Mouse (Mus musculus) forebrain, postnatal 0 days (tissue): ENCODE measurements at regions not wholly inside any gene's neighbourhood (a gene's known extent, or its start where the extent isn't known, plus 50 kb on each side); places are given as distances from the start of the nearest gene placed in this dataset.

Experiments used
- ATAC-seq: fragments of 200-750 bp; cut with Nextera tagmentation; 2 replicates; pipeline ENCODE4 v1.8.0; 2017; ENCODE audit warnings: mild to moderate bottlenecking, moderate library complexity
- DNase-seq: peaks from one replicate; pipeline ENCODE4 v3.0.0-alpha.2; 2015
- H3K27ac ChIP-seq: fragments of 300-500 bp; sonication (generic); 2 replicates; pipeline ENCODE4 v1.5.1; 2014; ENCODE audit warnings: low read depth, mild to moderate bottlenecking, antibody characterized with exemption, low read length, moderate library complexity, mixed read lengths
- H3K27me3 ChIP-seq: fragments of 300-500 bp; sonication (generic); 2 replicates; pipeline ENCODE4 v1.6.1; 2014; ENCODE audit warnings: mild to moderate bottlenecking, low read length, mixed read lengths; ENCODE audit not compliant: insufficient read depth
- H3K36me3 ChIP-seq: fragments of 300-500 bp; sonication (generic); 2 replicates; pipeline ENCODE4 v1.6.1; 2014; ENCODE audit warnings: mild to moderate bottlenecking, moderate library complexity; ENCODE audit not compliant: insufficient read depth
- H3K4me1 ChIP-seq: fragments of 300-500 bp; sonication (generic); 2 replicates; pipeline ENCODE4 v1.6.1; 2014; ENCODE audit warnings: antibody characterized with exemption; ENCODE audit not compliant: insufficient read depth
- H3K4me2 ChIP-seq: fragments of 300-500 bp; sonication (generic); 2 replicates; pipeline ENCODE4 v1.6.1; 2014; ENCODE audit warnings: low read depth, mild to moderate bottlenecking, moderate library complexity
- H3K4me3 ChIP-seq: fragments of 300-500 bp; sonication (generic); 2 replicates; pipeline ENCODE4 v1.5.1; 2014; ENCODE audit warnings: low read depth, low read length, mixed read lengths
- H3K9ac ChIP-seq: fragments of 300-500 bp; sonication (generic); 2 replicates; pipeline ENCODE4 v1.6.1; 2014; ENCODE audit warnings: mild to moderate bottlenecking
- H3K9me3 ChIP-seq: fragments of 300-500 bp; sonication (generic); 2 replicates; pipeline ENCODE4 v1.6.1; 2016; ENCODE audit warnings: low read length
- CTCF ChIP-seq: sonication (generic); IDR thresholded peaks from 2 replicates; pipeline ENCODE4 v1.5.1; 2016; ENCODE audit warnings: antibody characterized with exemption, control low read depth, low read depth
- WGBS: fragments of 180-500 bp; shearing (Covaris S2); extraction: QIAGEN DNeasy Blood & Tissue Kit; methylation state at CpG from one replicate; pipeline ENCODE4 v1.1.7; 2014; 5-methylcytosine and 5-hydroxymethylcytosine counted together

GRCm38 (mm10) chr11:71440392-71440791 lies 209.9 kb upstream of the Nlrp1b start:
- WGBS = 31% methylated on average over 10 of the region's 10 CpGs
- Histone ChIP-seq H3K4me2 (peak overlapping the region; percentile 41), H3K36me3 (no peaks in the 10 kb centered on the region), H3K9me3 (no peaks in the 10 kb centered on the region), H3K27ac (peak overlapping the region; percentile 78), H3K4me1 (peaks cover 15% of the 10 kb centered on the region), H3K4me3 (peak overlapping the region; percentile 0; the same call in 1 of the 2 replicates), H3K9ac (0 out of 2 replicates have a peak overlapping the region, but pooled peaks have one; percentile 6), H3K27me3 (no peaks in the 10 kb centered on the region)
- ATAC-seq (peak; percentile 10; the same call in 1 of the 2 replicates), DNase-seq (peak; percentile 55)
- no peak for TF ChIP-seq CTCF

DNA sequence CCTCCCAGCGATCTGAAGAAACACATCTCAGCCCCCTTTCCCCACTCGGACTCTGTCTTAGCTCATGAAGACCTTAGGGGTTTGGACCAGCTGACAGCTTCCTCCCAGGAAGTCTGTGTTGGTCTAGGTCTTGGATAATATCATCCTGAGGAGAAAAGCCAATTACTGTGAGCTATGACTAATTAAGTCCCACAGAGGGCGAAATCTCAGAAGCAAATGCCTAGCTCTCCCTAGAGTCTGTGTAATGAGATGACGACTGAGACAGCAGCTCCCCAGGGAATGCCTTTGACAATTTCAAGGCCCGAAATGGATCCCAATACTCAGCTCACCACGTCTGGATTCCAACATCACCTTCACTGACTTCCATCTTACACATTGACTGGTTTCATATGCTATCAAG lies 213.5 kb upstream of the Nlrp1b start:
- H3K4me3 ChIP-seq = no peak overlapping the region
- no peaks in the 10 kb centered on the region for H3K27me3 ChIP-seq
- ATAC-seq (no peak), DNase-seq (peak; percentile 41)
- H3K27ac ChIP-seq = no peak overlapping the region
- no peaks in the 10 kb centered on the region for H3K9me3 ChIP-seq
- WGBS = 24% methylated on average over 6 of the region's 6 CpGs
- no peak overlapping the region for H3K4me2 ChIP-seq
- peaks cover 13% of the 10 kb centered on the region for H3K4me1 ChIP-seq
- TF ChIP-seq CTCF = peak; percentile 18; the same call in 1 of the 2 replicates
- no peak overlapping the region for H3K9ac ChIP-seq
- H3K36me3 ChIP-seq = no peaks in the 10 kb centered on the region

DNA sequence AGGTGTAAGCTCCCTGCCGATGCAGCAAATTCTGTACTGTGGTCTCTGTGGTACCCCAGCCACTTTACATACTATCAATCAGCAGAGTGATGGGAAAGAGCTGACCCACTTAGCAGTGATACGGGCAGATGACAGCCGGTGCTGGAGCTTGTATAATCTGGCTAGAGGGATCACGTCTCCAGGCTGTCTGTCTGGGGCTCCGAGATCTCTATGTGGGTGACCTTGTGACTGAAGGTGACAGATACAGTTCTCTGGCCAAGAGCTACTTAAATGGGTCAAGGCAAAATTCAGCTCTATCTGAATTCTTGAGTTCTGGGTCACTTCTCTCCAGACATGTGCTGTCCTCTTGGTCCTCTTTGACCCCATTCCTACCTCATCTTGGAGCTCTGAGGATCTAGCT lies 216.1 kb upstream of the Nlrp1b start:
- Histone ChIP-seq H3K27me3 (no peaks in the 10 kb centered on the region), H3K9me3 (no peaks in the 10 kb centered on the region), H3K4me2 (no peak overlapping the region), H3K4me1 (peaks cover 3% of the 10 kb centered on the region; the same call in 1 of the 2 replicates), H3K9ac (no peak overlapping the region), H3K4me3 (no peak overlapping the region), H3K36me3 (no peaks in the 10 kb centered on the region), H3K27ac (no peak overlapping the region)
- ATAC-seq (no peak), DNase-seq (no peak)
- 71% methylated on average over 5 of the region's 5 CpGs for WGBS
- no peak for TF ChIP-seq CTCF

DNA sequence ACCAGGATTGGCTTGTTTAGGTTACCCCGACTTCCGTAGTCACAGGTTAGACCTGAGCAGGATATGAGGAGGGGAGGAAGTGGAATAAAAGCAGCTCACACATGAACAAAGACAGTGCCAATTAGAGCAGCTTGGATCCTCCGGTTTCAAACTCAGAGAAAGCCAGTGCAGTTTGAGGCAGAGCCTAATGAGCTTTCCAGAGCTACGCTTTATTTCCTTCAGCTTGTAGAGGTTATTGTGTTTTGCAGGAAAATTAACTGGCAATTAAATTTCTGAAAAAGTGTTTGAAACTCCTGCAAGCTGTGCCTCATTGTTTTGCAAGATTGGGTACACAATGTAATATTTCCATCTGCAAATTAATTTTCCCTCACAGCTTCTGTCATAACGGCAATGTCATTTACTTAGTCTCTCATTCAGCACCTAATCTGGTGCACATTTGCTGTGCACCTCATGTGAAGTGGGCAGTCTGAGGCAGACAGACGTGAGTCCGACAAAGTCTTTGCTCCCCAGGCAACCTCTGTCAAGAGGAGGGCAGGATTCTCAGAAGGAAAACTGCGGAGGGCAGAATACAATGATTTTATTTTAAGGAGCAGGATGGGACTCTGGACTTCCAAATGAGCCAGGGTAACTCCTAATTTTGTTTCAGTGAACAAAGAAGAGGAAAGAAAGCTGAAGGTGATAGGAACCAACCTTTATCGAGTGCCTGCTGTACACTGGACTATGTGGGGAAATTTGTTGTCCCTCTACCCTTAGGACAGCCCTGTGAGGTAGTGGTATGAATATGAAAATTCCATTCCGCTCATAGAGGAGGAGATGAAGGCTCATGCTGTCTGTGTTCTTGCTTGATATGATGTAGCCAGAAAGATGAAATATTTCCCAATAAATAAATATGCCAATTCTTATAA lies 217.6 kb upstream of the Nlrp1b start:
- Histone ChIP-seq H3K27me3 (no peaks in the 10 kb centered on the region), H3K27ac (peak overlapping the region; percentile 60), H3K4me3 (no peak overlapping the region), H3K9ac (no peak overlapping the region), H3K4me1 (peaks cover 3% of the 10 kb centered on the region; the same call in 1 of the 2 replicates), H3K36me3 (no peaks in the 10 kb centered on the region), H3K4me2 (no peak overlapping the region), H3K9me3 (no peaks in the 10 kb centered on the region)
- ATAC-seq (peak; percentile 74), DNase-seq (peak; percentile 52)
- 16% methylated on average over 10 of the region's 10 CpGs for WGBS
- TF ChIP-seq CTCF = no peak

DNA sequence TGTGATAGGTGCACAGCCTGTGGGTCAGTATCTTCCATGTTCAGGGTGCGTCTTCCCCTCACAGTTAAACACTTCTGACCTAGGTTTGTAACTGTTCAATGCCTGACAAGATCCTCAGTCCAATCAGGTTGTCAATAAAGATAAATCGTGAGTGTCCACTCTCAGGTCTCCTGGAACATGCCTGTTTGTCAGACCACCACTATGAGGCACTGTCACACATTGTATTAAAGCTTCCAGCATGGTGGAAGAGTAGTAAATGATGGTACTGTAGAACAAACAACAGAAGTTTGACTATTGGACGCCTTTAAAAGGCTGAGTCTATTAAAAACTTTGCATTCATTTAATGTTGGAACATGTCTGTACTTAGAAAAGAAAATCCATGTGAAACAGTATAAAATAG lies 249.6 kb upstream of the Nlrp1b start:
- ATAC-seq (no peak), DNase-seq (no peak)
- Histone ChIP-seq H3K4me2 (no peak overlapping the region), H3K4me3 (no peak overlapping the region), H3K4me1 (no peaks in the 10 kb centered on the region), H3K9me3 (no peaks in the 10 kb centered on the region), H3K27ac (no peak overlapping the region), H3K36me3 (no peaks in the 10 kb centered on the region), H3K9ac (no peak overlapping the region), H3K27me3 (no peaks in the 10 kb centered on the region)
- TF ChIP-seq CTCF = peak; percentile 24; the same call in 1 of the 2 replicates
- 83% methylated on average over 3 of the region's 3 CpGs for whole genome bisulfite sequencing

GRCm38 (mm10) chr11:71497863-71498262 lies 251.9 kb upstream of the Wscd1 start:
- peak; percentile 40; the same call in 1 of the 2 replicates for ATAC-seq
- peak; percentile 17 for DNase-seq
- no peaks in the 10 kb centered on the region for H3K36me3 ChIP-seq
- H3K4me1 ChIP-seq = peaks cover 7% of the 10 kb centered on the region; the same call in 1 of the 2 replicates
- no peak overlapping the region for H3K4me3 ChIP-seq
- no peak for TF ChIP-seq CTCF
- no peak overlapping the region for H3K9ac ChIP-seq
- no peaks in the 10 kb centered on the region for H3K27me3 ChIP-seq
- 9% methylated on average over 5 of the region's 5 CpGs for WGBS
- H3K9me3 ChIP-seq = no peaks in the 10 kb centered on the region
- no peak overlapping the region for H3K4me2 ChIP-seq
- 0 out of 2 replicates have a peak overlapping the region, but pooled peaks have one; percentile 30 for H3K27ac ChIP-seq

GRCm38 (mm10) chr11:71498299-71498698 lies 251.4 kb upstream of the Wscd1 start:
- Histone ChIP-seq H3K4me1 (peaks cover 7% of the 10 kb centered on the region; the same call in 1 of the 2 replicates), H3K9me3 (no peaks in the 10 kb centered on the region), H3K36me3 (no peaks in the 10 kb centered on the region), H3K4me2 (no peak overlapping the region), H3K27me3 (no peaks in the 10 kb centered on the region), H3K9ac (no peak overlapping the region), H3K4me3 (no peak overlapping the region), H3K27ac (no peak overlapping the region)
- ATAC-seq (no peak), DNase-seq (no peak)
- WGBS = 50% methylated on average over 3 of the region's 3 CpGs
- TF ChIP-seq CTCF = no peak
